Mouse (Mus musculus): ENCODE measurements around the gene Nme8. TPM values are rescaled to one million over a fixed set of nuclear protein-coding genes. Genes with fewer than 3 reads are reported as not detected.

Nme8 gene
- total RNA-seq, 2 experiments from 2014 or later: not detected

DNA sequence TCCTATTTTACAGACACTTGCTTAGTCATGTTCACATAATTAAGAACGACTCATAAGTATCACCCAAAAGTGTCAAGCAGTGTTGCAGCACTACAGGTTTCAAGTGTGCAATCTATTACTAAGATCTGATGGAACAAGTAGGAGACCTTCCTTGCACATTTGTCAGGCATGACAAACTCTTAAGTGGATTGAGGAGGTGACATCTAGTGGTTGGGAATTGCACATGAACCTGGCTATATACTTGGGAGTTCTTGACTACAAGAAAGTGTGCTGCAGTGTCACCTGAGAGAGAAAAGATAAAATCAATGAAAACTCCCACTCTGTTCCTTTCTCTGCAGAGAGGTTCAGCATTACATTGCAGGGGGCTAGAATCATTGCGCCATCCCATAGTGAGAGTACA, 53.4 kb downstream of the Nme8 start:
- DNase-seq (ENCODE audit: extremely low spot score in 1 of 2, low spot score in 1 of 2): no peak

DNA sequence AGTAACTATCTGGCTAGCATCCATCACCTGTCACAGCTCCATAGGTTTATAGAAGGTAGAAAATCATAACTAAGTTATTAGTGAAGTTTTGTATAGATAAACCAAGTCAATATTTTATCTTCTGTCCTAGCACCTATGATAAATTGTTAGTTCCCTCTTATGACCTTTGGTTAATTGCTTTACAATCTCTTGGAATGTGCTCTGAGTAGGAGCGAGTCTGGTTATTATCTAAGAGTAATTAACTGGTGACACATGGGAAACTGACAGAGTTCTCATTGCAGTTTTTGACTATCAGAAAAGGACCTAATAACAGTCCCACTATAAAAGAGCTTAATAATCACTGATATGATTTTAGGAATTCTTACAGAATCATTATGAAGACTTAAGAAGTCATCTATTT, 54.1 kb downstream of the Nme8 start:
- no peak for DNase-seq (ENCODE audit: extremely low spot score in 1 of 2, low spot score in 1 of 2)

DNA sequence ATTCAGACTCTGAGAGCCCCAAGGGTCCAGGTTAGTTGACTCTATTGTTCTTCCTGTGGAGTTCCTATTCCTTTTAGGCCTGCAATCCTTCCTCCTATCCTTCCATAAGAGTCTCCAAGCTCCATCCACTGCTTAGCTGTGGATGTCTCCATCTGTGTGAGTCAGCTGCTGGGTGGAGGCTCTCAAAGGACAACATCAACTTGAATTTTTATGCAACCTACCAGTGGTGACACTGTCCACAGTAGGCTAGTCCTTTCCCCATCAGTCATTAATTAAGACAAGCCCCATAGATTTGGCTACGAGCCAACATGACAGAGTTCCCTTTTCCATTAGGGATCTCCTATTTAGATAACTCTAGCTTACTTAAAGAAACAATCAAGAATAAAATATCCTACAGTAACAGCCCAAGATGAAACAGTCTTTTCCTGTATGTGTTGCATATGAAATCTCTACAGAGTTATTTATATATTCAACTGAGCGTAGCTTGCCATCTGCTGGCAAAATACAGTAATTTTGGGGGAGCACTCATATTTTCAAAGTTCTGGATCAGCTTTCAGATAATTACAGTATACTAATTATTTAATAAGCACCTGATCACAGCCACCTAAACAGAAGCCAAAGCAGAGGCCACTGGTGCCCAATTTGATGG, 57.3 kb downstream of the Nme8 start:
- no peak for DNase-seq (ENCODE audit: extremely low spot score in 1 of 2, low spot score in 1 of 2)

DNA sequence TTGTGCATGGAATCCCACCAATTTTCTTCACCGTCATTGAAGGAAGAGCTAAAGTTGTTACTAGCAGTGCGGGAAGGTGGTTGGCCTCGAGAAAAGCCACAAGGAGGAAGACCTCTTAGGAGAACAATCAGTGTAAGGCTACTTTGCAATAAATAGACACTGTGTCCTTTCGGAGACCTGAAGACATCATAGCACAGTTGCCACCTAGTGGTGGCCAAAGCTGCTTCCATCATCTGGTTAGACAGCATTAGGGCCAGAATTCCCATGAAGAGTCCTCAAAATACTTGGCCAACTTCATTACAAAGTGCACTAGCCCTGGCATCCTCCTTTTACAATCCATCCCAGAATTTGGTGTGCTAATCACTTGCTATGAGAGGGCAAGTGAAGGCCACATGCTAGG, 61.5 kb downstream of the Nme8 start:
- no peak for DNase-seq (ENCODE audit: extremely low spot score in 1 of 2, low spot score in 1 of 2)

DNA sequence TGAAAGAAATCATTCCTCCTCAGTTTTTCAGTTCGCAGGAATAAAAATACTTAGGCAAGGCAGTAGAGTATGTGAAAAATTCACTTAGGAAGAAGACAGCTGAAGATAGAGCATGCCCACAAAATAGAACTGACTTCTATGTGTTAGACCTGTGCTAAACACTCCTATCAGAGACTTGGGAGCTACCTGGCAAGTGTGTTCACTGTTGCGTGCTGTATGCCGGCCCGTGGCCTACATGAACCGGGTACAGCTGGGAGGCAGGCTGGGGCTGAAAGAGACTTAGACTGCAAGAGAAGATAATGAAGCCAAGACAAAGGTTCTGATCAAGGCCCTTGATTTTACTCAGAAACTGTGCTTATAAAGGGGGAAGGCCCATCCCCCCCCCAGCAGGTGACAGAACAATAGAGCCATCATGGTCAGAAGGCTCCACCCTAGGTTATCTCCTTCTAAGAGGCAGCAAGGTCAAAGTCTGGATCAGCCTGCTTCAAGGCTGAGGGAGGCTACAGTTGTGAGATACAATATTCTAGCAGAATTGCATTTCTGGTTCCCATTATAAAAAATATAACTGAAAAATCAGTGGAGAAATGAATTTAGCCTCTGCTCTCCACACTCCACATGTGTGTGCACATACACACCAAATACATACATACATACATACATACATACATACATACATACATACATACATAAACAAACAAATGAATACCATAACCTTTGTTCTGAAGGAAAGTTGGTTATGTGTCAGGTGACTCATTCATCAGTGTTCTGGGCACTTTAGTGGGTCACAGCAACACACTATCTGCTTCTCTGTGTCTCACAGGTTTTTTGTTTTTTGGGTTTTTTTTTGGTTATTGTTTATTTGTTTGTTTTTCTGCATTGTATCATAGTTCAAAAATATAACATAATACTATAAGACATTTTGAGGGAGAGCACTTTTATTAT, 66.6 kb downstream of the Nme8 start:
- DNase-seq (ENCODE audit: extremely low spot score in 1 of 2, low spot score in 1 of 2): no peak

DNA sequence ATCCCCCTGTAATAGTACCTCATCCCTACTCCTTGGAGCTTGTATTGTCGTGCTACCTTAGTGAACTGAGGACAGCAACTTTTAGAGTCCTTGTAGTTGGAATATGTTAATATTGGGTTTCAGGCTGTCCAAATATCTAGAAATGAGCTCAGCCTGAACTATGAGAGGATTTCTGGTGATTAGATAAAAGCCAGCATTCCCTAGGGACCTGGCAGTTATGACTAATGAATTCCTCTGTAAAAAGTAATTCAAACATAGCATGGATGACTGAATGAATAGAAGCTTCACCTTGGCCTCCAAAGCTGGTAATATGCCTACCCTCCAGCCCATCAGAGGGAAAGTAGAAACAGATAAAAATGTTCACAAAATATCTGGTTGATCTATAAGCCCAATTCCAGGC, 71.1 kb downstream of the Nme8 start:
- DNase-seq (ENCODE audit: extremely low spot score in 1 of 2, low spot score in 1 of 2): no peak

DNA sequence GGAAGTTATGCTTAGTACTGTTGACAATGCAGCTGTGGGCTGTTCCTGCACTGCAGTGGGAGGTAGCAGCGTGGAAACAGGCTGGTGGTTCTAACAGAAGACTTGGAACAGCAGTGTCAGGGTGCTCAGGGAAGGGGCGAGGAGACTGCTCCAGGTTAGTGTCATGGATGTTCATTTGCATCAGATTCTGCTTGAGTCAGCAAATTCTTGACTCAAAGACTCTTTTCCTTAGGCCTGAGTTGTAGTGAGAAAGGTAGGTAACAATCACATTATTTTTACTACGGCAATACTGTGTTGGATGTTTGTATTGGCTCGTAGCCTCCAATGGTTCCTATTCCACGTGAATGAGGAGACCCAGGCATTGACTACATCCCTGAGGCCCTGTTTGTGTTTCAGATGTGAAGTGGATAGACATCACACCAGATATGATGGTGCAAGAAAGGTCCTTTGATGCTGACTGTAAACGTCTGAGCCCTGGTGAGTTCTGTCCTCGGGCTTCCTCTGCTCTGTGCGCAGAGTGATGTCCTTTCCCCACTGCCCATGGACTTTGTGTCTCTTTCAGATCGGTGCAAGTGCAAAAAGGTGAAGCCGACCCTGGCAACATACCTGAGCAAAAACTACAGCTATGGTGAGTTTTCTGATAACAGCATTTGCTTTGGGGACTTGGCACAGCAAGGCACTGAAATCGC, 72.8 kb downstream of the Nme8 start:
- no peak for DNase-seq (ENCODE audit: extremely low spot score in 1 of 2, low spot score in 1 of 2)

DNA sequence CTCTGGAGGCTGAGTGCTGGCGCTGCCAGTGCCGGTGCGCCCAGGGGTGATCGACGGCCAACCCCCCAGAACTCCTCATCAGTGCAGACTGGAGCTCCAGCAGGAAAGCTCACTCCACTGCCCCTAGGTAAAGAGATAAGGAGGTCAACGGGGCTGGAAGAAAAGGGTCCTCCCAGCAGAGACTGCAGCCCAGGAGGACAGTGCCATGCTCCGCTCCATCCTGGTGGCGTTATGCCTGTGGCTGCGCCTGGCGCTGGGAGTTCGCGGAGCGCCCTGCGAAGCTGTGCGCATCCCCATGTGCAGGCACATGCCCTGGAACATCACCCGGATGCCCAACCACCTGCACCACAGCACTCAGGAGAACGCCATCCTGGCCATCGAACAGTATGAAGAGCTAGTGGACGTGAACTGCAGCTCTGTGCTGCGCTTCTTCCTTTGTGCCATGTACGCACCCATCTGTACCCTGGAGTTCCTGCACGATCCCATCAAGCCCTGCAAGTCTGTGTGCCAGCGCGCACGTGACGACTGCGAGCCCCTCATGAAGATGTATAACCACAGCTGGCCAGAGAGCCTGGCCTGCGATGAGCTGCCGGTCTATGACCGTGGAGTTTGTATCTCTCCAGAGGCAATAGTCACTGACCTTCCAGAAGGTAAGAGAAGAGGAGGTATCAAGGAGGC, 74.2 kb downstream of the Nme8 start:
- DNase-seq (ENCODE audit: extremely low spot score in 1 of 2, low spot score in 1 of 2): peak; percentile 13 to 40

DNA sequence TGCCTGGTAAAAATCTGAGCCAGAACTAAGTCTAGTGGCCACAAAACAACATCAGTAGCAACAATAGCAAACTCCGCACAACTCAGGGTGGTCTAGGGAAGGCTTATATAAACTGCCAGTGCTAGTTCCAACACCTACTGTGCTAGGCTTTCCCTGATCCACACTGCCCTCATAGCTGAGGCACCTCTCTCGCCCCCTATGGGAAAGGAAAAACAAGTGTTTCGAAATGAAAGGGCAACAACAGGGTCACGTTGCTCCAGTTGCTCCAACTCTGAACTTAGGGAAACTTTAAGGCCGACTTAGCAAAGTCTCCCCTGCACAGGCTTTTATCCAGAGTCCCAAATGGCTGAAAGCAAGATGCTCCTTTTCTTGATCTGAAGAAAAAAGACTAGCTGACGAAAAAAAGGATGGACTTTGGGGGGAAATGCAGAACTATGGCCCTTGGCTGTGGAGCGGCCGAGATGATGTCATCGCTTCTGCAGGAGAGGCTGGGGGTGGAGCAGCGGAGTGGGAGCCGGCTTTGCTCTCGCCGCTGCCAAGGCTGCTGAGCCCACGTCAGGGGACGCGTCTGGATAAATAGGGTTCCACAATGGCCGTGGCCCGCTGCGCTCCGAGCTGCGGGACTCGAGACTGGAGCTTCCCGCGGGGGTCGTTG, 74.9 kb downstream of the Nme8 start, which contains the start of gene Sfrp4:
Gene Sfrp4 (plus strand): TSS at position 532 of the 655 bp plus-strand sequence.
- DNase-seq (ENCODE audit: extremely low spot score in 1 of 2, low spot score in 1 of 2): peak in 1 of 2 experiments; percentile 16

DNA sequence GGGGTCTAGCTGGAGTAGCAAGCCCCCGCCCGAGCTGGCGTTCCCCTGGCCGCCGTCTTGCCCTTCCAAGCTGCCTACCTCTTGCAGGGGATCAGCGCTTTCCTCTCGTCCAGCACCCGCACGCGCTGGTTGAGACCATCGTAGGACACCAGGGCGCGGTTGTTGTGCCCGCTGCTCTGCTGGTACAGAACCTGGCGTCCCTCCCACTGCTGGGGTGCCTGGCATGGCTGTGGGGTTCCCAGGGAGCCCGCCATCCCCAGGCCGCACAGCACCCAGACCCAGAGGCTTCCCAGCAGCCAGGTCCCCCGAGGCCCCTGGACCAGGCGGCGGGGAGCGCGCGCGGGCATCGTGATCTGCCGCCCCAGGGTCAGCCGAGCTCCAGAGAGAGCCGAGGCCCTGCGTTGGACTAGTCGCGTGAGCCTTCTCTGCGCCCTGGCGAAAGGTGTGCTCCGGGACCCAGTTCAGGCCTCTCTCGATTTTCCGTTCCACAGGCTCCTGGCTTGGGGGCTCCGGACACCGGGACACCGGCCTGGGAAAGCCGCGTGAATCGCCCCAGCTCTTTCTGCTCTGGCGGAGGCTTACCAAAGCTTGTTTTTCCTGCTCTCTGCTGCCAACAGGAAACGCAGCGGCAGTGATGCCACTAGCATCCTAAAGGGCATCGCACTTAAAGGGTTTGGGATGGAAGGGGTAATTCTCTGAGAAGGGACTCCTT, 78.2 kb downstream of the Nme8 start, which contains the start of gene Epdr1:
Gene Epdr1 (minus strand): TSS at position 712 of the 712 bp plus-strand sequence.
- peak; percentile 60 to 64 for DNase-seq (ENCODE audit: extremely low spot score in 1 of 2, low spot score in 1 of 2)

DNA sequence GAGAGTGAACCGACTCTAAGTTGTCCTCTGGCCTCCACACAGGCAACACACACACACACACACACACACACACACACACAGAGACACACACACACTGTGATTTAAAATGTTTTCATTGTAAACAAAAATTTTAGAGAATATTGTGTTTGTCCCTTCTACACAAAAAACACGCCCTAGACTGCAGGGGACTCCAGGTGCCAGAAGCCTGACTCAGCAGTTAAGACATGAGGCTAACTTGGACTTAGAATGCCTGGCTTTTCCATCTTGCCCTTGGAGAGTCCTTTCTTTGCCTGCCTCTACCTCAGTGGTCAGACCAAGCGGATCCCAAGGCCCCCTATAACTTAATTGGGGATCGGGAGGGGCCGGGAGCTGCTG, 78.8 kb downstream of the Nme8 start:
- DNase-seq (ENCODE audit: extremely low spot score in 1 of 2, low spot score in 1 of 2): no peak

DNA sequence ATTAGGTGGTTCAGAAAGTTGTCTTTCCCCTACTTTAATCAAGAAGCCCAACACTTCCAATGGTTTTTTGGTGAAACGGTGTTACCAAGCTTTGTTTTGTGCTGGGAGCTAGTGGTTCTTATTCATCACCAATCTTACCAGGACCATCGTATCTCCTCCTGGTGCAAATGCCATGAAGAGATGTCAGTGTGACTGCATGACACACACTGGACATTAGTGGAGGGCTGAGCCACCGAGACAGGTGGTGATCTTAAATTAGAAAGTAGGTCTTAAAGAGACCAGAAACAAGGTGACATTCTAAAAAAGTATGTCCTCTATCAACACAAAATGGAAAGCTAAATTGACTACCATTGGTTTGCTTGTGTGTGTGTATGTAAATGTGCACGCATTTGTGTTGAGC, 79.5 kb downstream of the Nme8 start:
- no peak for DNase-seq (ENCODE audit: extremely low spot score in 1 of 2, low spot score in 1 of 2)

DNA sequence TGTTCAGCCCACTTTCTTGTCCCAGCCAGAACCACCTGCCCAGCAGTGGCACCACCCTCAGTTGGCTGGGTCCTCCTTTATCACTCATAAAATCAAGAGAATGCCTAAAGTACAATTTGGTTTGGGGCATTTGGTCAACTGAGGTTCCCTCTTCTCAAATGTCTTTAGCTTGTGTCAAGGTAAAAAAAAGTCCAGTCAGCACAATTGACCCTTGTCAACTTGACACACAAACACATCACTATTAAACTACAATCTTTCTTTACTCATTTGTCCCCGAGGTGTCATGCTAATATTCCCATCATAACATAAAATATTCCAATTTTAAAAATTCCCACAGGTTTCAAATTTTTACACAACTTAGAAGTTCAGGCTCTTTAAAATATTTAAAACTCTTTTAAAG, 83.3 kb downstream of the Nme8 start:
- DNase-seq (ENCODE audit: extremely low spot score in 1 of 2, low spot score in 1 of 2): no peak

DNA sequence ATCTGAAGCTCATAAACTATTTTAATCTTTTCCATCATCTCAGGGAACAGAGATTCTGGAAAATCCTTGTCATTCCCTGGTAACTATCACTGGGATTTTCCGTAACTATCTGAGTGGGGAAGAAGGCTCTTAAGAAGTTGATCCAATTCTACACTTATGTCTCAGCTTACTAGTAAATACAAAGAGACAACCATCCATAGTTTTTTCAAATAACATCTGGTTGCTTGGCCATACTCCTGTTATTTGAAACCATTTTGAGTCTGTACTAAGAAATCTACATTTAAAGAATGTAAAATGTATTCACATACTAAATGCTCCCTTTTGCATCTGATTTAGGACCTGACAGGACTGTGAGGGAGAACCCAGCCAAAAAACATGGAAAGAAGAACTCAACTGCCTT, 84.2 kb downstream of the Nme8 start:
- no peak for DNase-seq (ENCODE audit: extremely low spot score in 1 of 2, low spot score in 1 of 2)

DNA sequence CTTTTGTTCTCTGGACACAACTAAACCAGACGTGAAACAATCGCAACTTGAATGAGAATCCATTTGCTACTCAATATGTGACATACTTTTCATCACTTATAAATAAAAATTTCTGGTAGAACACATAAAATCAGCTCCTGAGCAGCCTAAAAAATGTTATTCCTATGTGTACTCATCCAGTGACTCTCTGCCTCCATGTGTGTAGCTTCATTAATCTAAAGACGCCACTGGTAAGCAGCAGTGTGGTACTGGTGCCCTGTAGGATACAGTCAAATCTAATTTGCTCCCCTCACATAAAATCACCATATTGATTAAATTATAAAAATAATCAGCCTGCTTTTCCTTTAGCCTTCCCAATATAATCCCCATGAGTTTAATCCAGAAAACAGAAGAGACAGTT, 84.6 kb downstream of the Nme8 start:
- DNase-seq (ENCODE audit: extremely low spot score in 1 of 2, low spot score in 1 of 2): no peak

DNA sequence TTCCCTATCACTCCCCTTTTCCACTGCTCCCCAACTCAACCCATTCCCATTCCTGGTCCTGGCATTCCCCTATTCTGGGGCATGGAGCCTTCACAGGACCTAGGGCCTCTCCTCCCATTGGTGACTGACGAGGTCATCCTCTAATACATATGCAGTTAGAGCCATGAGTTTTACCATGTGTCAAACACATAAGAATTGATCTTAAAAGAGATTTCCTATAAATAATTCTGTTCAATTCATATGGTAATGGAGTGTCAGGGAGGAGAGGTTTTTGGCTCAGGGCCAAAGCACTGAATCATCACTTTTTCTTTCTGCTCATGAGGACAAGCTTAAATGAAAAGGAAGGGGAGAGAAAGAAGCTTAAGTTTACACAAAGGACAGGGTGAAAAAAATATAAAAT, 85.2 kb downstream of the Nme8 start:
- no peak for DNase-seq (ENCODE audit: extremely low spot score in 1 of 2, low spot score in 1 of 2)

DNA sequence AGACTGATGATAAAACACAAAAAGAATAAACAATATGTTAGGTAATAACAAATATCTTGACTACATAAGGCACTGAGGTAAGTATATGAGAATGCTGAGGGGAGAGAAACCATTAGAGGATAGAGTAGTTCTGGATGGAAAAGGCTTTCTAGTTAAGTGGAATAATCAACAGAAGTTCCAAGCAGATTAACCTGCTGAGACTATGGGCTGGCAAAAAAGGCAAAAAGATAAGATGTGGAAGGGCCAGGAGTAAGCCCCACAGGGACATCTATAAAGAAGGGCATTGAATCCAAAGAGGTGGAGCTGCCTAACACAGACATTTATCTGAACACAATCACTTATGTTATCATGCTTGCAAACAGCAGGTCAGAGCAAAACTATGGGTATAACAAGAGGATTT, 89.5 kb downstream of the Nme8 start:
- DNase-seq (ENCODE audit: extremely low spot score in 1 of 2, low spot score in 1 of 2): no peak

DNA sequence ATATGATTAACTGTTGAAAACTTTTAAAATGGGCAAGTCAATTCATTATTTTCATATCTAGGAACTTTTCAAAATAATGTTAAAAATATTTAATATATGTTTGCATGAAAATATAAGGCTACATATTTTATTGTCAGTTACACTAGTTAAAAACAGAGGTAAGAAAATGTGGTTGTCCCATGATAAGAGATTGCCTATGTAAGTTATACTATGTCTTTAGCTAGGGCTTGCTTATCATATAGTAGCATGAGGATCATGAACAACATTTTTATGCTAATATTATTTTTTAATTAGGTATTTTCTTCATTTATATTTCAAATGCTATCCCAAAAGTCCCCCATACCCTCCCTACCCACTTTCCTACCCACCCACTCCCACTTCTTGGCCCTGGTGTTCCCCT, 92.7 kb downstream of the Nme8 start:
- DNase-seq (ENCODE audit: extremely low spot score in 1 of 2, low spot score in 1 of 2): no peak

DNA sequence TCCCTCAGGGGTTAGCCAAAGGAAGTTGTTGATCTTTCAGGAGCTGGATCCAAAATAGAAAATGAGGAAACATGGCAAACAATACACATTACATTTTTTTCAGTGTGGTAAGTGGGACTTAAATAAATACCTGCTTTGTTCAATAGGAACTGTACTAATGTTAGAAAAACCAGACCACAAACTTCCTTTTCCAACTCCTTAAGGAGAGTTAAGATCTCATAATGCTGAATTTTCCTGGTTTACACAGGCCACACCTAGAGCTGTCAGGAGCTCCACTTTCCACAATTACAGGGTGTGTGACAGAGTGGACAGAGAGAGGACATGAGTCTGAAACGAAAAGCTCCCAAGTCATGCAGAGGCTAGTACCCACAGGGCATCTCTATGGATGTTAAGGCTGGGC, 93.9 kb downstream of the Nme8 start:
- no peak for DNase-seq (ENCODE audit: extremely low spot score in 1 of 2, low spot score in 1 of 2)

DNA sequence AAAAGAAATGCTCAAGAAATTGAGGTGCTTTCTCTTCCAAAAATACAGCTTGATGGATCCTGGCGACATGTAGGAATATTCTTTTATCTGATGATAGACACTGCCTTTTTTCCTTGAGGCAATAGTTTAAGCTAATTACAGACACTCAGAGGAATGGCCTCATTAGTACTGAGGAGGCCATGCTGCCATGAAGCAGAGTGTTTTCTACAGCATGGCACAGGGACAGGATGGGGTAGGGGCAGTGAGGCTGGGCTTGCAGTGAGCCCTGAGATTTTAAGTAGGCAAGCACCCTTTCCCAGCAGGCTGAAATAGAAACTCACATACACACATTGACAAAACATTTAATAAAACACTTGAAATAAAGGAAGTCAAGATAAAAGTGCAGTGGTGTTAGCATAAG, 95.1 kb downstream of the Nme8 start:
- no peak for DNase-seq (ENCODE audit: extremely low spot score in 1 of 2, low spot score in 1 of 2)

Measured in layer of hippocampus, postnatal 25 days (tissue).